Mouse (Mus musculus) cerebellum, postnatal 14 days (tissue): Measurements from ENCODE around the gene Tmem262.
"Not testable (repeated sequence)": the region's sequence is repeated elsewhere in the genome, so short reads cannot be mapped to it uniquely, and the experiment has no call there.

Source experiments
- DNase-seq, 2 experiments: peaks; one replicate each; pipeline ENCODE4 v3.0.0; 2021; ENCODE audit warnings: mixed read lengths in 2 of 2

Tmem262 gene

DNA sequence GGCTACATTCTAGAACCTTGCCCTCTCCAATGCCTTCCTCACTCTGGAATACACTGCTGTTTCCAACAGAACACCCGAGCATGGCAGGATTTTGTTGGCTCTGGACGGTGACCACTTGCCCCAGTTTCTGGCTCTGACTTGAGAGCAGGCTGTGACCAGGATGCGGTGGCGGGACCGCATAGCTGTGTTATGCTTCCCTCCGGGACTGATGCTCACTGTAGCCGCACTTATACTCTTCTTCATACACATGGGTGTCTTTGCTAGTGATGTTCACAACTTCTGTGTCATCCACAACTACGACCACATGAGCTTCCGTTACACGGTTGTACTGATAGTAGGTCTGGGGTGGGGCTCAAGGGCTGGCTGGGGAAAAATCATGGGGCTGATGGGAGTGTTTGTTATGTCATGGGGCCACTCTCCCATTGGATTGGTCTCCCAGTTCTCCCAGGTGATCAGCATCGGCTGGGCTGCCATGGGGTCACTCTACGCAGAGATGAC, at the start of gene Tmem262:
Tmem262 (plus strand) TSS at position 51 of the 498 bp plus-strand sequence.
- no peak for DNase-seq

DNA sequence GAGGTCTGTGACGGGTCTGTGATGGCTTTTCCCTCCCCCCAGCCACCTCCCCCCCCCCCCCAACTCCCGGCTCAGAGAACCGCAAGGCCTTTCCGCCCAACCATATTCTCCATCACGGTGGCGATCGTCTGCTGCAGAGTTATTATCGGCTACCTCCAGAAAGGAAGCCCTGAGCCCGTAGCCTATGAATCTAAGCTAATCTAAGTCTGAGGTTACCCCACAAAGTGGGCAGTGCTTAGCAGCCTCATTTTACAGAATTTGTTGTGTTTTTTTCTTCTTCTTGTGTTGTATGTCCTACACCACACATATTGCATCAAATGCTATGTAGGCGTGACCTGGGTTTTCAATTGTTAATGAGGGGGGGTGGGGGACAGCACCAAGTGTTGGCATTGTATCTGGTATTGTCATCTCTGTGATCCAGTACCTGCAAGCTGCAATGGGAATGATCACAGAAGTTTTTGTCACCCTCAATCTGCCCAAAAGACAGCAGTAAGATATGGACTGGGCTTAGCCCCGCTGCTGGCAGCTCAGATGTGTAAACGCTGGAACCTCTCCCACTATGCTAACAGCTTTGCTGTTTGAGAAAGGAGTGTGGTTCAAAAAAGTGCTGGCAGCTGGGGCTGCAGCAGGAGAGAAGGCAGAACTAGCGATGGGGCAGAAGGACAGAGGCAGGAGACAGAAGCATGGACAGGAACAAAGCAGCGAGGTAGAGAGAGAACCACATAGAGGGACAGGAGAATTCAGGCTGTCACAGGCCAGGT, 49.1 kb upstream of the Tmem262 start:
- DNase-seq = no peak

DNA sequence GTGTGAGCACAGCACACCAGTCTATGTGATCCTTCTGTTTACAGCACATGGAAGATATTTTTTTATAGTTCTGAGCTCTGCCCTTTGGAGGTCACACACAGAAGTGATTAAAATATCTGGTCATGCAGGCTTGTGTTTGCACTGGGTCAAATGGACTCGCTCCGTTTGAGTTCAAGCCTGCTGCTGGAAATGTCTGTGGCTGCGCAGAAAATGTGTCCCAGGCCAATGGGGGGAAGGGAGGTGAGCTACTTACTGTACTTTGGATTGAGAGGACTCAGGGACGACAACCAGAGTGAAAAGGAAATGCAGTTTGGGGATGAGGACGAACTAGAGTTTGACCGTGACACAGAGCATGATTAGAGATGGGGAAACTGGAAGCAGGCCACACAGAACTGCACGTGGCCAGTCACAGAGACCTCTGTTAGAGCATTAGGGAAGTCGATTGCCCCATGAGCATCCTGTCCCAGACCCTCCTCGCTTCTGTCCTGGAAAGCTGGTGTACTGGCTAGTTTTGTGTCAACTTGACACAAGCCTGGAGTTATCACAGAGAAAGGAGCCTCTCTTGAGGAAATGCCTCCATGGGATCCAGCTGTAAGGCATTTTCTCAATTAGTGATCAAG, 43.8 kb upstream of the Tmem262 start:
- DNase-seq = no peak

DNA sequence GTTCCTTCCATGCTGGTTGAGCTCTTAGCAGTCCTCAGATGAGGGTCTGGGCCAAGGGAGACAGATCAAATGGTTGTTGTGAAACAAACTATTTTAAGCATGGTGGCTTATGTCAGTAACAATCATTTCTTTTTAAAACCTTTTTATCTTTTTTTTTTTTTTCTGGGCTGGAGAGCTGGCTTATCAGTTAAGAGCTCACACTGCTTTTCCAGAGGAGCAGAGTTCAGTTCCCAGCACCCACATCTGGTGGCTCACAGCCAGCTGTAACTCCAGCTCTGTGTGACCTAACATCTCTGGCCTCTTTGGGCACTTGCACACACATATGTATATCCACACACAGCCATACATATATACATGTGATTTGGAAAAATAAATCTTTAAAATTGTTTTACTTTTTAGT, 42.1 kb upstream of the Tmem262 start:
- DNase-seq = no peak

DNA sequence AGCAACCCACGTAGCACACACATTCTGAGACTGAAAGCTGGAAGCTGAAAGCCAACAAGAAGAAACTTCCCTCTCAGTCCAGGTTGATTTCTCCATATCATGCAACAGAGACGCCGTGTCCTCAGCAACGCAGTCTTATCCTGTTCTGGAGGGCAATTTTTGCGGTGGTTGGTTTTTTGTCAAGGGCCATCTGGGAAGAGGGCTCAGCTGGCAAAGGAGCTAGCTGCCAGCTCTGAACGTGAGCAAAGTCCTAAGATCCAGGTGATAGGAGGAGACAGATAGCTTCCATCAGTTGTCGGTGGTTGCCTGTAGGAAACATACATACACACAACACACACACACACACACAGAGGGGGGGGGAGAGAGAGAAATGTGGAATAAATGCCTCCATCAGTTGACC, 41.5 kb upstream of the Tmem262 start:
- DNase-seq = peak in 1 of 2 experiments; percentile 57

DNA sequence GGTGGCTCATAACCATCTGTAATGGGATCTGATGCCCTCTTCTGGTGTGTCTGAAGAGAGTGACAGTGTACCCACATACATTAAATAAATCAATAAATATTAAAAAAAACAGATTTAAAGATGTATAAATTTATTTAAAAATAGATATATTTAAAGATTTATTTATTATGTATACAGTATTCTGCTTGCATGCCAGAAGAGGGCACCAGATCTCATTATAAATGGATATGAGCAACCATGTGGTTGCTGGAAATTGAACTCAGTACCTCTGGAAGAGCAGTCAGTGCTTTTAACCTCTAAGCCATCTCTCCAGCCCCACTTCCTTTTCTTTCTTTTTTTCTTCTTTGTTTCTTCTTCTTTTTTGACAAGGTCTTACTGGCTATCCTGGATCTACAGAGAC, 39.8 kb upstream of the Tmem262 start:
- no peak for DNase-seq

DNA sequence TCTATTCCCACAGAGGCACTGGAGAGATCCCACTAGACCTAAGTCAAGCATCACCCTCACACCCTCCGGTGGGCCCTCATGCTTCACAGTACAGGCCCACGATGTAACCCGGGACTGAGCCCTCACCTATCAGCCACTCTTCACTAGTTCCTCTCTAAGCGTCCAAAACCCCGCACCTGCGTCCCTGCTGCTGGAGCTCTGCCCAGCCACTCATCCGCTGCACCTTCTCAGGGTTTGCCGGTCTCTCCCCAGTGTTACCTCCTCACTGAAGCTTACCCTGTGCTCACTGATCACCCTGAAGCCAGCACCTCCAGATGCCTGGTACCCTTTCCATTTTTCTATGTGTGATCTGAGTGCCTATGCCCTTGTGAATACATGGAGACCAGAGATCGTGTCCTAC, 37.5 kb upstream of the Tmem262 start:
- DNase-seq = peak in 1 of 2 experiments; percentile 22

DNA sequence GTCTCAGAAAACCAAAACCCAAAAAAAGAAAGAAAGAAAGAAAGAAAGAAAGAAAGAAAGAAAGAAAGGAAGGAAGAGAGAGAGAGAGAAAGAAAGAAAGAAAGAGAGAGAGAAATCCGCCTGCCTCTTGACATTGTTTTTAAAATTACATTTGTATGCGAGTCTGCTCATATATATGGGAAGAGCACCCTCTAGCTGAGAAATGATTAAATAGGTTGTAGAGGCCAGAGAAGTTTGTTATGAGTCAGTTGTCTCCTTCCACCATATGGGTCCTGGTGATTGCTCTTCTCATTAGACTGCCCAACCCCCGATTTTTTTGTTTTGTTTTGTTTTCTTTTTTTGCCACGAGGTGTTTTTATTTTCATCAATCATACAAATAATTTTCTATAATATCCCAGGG, 35.7 kb upstream of the Tmem262 start:
- not testable (repeated sequence) for DNase-seq

DNA sequence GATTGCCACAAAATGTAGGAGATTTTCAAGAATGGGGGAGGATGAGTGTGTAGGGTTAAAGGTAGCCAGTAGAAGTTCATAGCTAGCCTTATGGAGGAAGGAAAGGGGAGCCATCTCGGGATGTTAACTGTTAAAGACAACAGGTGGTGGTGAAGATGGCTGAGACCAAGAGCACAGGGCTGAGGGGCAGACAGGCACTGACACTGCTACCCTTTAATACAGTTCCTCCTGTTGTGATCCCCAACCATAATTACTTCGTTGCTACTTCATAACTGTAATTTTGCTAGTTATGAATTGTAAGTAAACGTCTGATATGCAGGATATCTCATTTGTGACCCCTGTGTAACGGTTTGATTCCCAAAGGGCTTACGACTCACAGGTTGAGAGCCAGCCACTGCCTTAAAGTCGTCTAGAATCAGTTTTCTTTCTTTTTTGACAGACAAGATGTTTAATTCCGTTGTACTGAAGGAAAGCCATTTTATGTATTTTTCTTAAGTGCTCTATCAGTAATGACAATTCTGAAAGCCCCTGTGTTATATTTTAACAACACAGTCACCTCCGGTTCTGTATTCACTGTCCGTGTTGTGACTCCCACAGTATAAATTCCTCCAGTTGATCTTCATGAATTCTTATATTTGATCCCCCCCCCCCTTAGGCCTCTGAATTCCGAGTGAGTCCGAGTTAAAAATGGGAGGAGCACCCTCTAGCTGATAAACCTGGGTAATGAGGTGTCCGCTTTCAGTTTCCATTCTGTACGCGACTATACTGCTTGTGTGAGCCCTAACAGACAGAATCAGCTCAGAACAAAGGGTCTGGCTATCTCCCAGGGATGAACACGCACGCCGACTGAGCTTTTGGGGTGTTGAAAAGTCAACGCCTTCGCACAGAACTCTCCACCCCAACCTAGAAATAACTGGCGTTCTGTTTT, 34.2 kb upstream of the Tmem262 start:
- DNase-seq = no peak

DNA sequence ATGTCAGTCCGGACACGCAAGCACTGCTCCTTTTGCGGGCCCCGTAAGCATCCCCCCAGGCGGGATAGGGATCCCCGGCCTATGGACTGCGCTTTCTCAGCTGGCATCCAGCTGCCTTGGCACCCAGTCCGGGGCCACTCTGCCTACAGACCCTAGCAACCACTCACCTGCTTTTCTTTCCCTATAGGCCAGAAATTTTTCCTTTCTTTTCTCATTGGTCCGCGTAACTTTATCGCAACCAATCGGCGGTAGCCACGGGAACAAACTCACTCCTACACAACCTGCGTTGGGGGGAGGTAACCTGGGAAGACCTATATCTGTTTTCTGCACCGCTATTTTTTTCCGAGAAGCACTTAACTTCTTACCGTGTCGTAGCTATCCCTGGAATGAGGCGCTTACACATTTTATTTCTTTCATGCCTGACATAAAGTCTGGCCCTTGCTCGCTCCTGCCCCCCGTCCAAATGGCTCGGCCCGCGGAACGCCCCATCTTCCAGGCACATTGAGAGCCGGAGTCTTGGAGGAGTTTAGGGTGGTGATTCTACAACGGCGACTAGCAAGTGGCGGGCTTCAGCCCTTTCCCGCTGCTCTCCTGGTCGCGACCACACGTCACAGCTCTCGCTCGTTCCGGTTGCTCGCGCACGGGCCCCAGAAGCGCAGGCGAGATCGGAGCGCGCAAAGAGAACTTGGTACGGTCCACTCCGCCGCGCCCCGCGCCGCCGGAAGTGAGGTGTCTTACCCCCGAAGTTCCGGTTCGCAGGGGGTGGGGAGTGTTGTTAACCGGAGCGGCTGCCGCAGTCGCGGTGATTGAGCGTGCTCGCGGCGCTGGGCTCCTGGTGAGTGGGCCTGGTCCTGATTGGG, 33.3 kb upstream of the Tmem262 start, which contains the start of gene Syvn1:
Syvn1 (plus strand) TSS at position 283 of the 860 bp plus-strand sequence.
- peak; percentile 93 to 94 for DNase-seq

DNA sequence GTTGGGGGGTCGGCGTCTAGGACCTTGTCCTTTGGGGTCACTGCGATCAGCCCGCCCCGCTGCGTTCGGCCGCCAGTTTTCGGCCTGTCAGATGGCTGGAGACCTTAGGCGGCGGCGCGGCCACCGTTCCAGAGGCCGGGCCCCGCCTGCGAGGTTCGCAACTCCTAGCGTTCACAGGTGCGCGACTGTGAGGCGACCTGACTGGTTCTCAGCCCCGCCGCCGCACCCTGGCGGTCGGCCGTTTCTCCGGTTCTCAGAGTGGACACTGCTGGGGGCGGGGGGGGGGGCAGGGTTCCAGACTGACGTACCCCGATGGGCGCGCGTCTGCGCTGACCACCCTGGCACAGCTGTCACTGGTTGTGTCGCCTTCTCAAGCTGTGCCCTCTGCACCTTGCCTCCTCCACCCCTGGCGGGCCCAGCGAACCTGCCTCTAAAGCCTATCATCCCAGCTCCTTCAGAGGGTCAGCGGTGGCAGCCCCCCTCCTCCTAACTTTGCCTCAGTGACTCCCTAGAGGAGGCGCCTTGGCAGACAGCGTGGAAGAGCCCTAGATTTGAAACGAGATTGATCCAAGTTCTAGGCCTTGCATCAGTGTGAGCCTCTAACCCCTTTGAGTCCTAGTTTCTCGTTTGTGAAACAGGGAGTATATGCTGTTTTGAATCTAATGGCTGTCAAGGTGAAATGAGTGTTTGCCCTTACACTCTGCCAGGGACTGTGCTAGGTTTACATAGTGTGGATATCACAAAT, 32.5 kb upstream of the Tmem262 start:
- no peak for DNase-seq

DNA sequence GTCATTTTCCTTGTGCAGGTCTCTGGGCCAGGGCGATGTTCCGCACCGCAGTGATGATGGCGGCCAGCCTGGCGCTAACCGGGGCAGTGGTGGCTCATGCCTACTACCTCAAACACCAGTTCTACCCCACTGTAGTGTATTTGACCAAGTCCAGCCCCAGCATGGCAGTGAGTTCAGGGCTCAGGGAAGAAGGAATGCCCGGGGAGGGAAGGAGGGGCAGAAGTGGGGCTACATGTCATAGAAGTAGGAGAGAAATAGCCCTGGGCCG, 32.0 kb upstream of the Tmem262 start:
- DNase-seq = peak in 1 of 2 experiments; percentile 26

DNA sequence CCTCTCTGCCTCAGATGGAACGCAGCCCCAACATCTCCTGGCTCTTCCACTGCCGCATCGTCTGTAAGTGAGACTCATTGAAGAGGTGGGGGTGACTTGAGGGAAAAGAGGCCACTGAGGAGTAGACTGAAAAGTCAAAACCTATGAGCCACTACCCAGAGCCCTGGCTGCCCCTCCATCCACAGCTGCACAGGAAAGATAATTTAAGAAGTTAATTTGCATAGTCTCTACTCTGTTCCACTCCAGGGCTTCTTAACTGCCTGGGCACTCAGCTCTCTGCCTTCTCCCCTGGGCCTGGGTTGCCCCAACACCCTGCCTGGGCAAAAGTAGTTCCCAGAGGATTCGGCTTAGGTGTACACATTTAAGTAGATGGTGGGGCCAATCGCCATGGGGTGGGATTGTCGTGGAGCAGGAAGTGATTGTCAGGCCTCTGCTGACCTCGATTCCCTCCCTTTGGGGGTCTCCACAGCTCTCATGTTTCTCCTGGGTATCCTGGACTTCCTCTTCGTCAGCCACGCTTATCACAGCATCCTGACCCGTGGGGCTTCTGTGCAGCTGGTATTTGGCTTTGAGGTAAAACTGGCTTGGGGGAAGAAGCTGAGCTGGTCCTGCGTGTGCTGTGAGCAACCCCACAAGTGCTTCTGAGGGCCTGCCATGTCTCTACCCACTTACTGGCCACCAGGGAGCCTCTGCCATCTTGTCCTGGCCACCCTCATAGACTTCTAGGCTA, 31.0 kb upstream of the Tmem262 start:
- DNase-seq = no peak

DNA sequence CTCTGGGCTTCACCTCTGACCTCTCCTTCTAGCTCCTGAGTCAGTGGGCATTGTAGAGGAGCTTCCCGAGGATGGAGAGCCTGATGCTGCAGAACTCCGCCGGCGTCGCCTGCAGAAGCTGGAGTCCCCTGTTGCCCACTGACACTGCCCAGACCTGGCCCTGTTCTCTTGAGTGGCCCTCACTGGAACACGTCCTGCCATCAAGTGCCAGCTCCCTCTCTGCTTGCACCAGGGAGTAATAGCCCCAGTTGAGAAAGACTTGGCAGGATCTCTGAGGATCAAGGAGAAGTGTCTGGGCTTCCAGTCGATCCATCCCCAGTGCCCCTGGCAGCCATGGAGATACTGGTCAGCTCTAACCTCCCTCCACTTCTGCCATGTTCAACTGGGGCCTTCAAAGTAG, 27.3 kb upstream of the Tmem262 start:
- DNase-seq = no peak

DNA sequence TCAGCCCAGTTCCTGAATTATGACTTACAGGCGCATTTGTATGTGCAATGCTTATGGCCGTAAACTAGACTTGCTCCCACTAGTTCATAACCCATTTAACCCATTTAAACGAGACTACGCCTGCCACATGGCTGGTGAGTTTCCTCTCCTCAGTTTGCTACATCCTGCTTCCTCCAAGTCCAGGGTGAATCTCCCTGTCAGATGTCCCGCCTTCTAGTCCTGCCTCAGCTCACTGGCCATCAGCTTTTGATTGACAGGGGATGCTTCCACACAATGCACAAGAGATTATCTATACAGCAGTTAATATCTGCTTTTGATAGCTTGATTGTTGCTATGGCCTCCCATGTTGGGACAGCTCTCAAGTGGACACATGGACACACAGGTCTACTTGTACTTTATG, 25.5 kb upstream of the Tmem262 start:
- DNase-seq = no peak

DNA sequence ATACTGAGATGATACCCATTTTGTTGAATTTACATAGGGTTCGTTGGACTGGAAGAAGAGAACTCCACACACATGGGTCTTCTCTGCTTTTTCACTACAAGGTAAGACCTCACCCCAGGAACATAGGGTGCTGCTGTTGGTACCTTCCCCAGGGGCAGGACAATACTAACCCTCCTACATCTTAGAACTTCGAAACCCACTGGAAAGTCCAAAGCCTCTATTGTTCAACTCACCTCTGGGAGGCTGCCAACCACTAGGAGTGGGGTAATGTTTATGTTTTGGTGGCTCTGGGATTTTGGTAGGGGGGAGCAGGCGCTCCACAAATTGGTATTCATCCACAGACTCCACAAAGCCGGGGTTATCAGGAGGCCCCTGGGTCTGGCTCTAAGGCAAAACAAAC, 23.1 kb upstream of the Tmem262 start:
- DNase-seq = peak in 1 of 2 experiments; percentile 29

DNA sequence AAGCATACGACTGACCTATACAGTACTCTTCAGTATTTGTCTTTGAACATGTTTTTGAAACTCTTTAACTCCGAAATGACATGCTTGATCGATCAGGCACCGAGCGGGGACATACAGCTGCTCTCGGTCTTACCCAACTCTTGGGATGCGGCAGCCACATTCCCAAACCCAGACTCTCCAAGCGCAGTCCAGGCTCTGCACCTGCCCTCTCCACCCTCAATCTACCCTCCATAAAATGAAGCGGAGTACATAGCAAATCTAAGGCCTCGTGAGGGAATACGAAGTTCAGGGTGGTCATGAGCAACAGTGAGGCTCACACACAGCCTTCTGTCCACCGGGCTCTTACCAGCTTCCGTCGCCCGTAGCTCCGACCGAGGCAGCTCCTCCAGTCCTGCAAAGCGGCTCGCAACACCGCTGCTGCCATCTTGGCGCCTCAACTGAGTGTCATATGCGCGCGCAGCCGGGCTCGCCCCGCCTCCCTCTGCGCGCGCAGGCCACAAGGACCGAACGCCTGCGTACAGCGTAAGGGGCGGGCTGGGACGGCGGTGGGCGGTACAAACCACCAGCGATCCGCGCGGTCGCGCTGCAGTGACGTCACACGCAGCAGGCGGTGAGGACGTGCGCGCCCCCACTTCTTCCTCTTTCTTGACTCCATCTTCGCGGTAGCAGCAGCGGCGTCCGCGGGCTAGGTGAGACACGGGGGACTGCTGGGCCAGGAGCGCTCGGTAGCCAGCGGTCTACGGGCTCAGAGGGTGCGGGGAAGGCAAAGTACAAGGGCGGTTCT, 22.3 kb upstream of the Tmem262 start, which contains the start of the genes Mrpl49 and Fau:
Mrpl49 (minus strand) TSS at position 473 of the 784 bp plus-strand sequence.
Fau (plus strand) TSS at position 532 of the 784 bp plus-strand sequence.
- DNase-seq = peak; percentile 99 to 100

DNA sequence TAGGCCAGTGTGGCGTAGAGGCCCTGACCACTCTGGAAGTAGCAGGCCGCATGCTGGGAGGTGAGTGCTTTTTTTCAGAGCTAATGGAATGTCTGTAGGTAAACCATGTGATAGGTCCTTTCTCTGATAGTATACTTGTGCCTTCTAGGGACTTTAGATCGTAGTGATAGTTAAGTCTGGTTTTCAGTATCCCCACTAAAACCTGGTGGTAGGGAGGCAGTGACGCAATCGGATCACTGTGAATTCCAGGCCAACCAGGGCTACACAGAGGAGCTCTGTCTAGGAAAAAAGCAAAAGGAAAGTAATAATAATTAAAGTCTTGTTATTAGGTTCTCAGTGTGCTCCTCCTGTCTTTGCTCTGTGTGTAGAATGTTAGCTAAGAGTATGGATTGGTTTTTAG, 21.3 kb upstream of the Tmem262 start:
- DNase-seq = peak in 1 of 2 experiments; percentile 26

DNA sequence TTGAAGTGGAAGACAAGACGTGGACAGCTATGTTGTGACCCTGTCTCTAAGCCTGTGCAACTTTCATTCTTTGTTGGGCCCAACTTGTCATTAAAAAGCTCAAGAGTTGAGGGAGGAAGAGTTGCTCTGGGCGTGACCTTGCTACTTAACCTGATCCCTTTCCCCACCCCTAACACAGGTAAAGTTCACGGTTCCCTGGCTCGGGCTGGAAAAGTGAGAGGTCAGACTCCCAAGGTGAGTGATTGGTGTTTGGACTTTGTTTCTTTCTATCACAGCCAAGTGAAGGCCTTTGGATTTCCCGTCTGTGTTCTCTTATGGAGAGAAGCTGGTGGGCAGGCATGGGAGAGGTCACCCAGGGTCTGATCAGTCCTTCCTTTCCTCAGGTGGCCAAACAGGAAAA, 20.9 kb upstream of the Tmem262 start:
- no peak for DNase-seq

DNA sequence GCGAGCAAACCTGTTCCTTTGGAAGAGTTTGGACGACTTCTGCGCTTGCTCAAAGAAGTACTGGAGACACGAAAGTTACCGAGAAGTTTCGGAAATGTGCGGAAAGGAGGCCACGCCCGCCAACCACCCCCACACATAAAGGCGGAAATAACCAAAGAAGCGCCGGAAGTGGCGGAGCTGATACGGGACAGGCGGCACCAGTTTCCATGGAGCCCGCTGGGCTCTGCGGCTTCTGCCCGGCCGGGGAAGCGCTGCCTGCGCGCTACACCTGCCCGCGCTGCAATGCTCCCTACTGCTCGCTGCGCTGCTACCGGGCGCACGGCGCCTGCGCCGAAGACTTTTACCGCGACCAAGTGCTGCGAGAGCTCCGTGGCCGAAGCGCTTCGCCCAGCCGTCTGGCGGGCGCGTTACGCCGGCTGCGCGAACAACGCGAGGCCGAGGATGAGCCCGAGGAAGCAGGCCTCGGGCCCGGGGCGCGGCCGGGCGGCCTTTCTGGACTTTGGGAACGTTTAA, 18.8 kb upstream of the Tmem262 start, which contains the start of gene Znhit2:
Znhit2 (plus strand) TSS at position 172 of the 513 bp plus-strand sequence.
- peak; percentile 89 to 92 for DNase-seq
